Mouse (Mus musculus) thymus, adult 2 months (tissue): ENCODE measurements around the gene Olfr1280. TPM values are rescaled to one million over a fixed set of nuclear protein-coding genes. Genes with fewer than 3 reads are reported as not detected.
"Not testable (repeated sequence)": the region's sequence is repeated elsewhere in the genome, so short reads cannot be mapped to it uniquely, and the experiment has no call there.

Source experiments
- DNase-seq: peaks from one replicate; pipeline ENCODE4 v3.0.0; 2021
- H3K27ac ChIP-seq: fragments of 200-500 bp; 2 replicates; pipeline ENCODE4 v1.5.1; 2012; ENCODE audit warnings: low read length, control low read depth; ENCODE audit not compliant: control insufficient read depth, insufficient read depth
- H3K27me3 ChIP-seq: fragments of 200-500 bp; 2 replicates; pipeline ENCODE4 v1.6.1; 2012; ENCODE audit warnings: mild to moderate bottlenecking, low read length, moderate library complexity, mixed read lengths; ENCODE audit not compliant: control insufficient read depth, insufficient read depth
- H3K36me3 ChIP-seq: fragments of 200-500 bp; 2 replicates; pipeline ENCODE4 v1.6.1; 2012; ENCODE audit warnings: mild to moderate bottlenecking, low read length, moderate library complexity; ENCODE audit not compliant: control insufficient read depth, insufficient read depth
- H3K4me1 ChIP-seq: fragments of 200-500 bp; replicated peaks from 2 replicates; pipeline ENCODE4 v1.6.1; 2012; ENCODE audit warnings: low read length; ENCODE audit not compliant: control insufficient read depth, insufficient read depth
- H3K4me3 ChIP-seq: fragments of 200-500 bp; 2 replicates; pipeline ENCODE4 v1.5.1; 2012; ENCODE audit warnings: mild to moderate bottlenecking, low read length, control low read depth, moderate library complexity; ENCODE audit not compliant: control insufficient read depth, insufficient read depth
- CTCF ChIP-seq: fragments of 200-500 bp; IDR thresholded peaks from 2 replicates; pipeline ENCODE4 v1.5.1; 2012; ENCODE audit warnings: mild to moderate bottlenecking, control low read depth, low read length, moderate library complexity, borderline replicate concordance; ENCODE audit not compliant: control insufficient read depth, poor library complexity, insufficient read depth; ENCODE audit errors: extremely low read depth
- POLR2A ChIP-seq: fragments of 200-500 bp; IDR thresholded peaks from 2 replicates; pipeline ENCODE4 v1.6.1; 2012; ENCODE audit warnings: mild to moderate bottlenecking, low read length, control low read depth, moderate library complexity; ENCODE audit not compliant: control insufficient read depth, poor library complexity, insufficient read depth; ENCODE audit errors: extremely low read depth
- WGBS: fragments of 180-500 bp; shearing (Covaris S2); methylation state at CpG from one replicate; pipeline ENCODE4 v1.1.7; 2018; 5-methylcytosine and 5-hydroxymethylcytosine counted together
- polyA plus RNA-seq: library from polyadenylated mRNA; depleted of rRNA; stranded (reverse); fragments of >200 nt; gene quantifications from 2 replicates; pipeline ENCODE4 v1.2.3, GENCODE M21; 2012; rRNA removed

The Olfr1280 gene
- not detected in 2 replicates for polyA plus RNA-seq

GRCm38 (mm10) chr2:111313717-111314116, at the start of gene Olfr1280:
Olfr1280 (plus strand) TSS chr2:111314017.
- no peak for TF ChIP-seq POLR2A
- no peak within 1 kb of the TSS for H3K27ac ChIP-seq
- no peaks in the 10 kb centered on the region for H3K27me3 ChIP-seq
- H3K36me3 ChIP-seq = no peaks in the 10 kb centered on the region
- no peaks in the 10 kb centered on the region for H3K4me1 ChIP-seq
- H3K4me3 ChIP-seq = no peak within 1 kb of the TSS
- DNase-seq = no peak

DNA sequence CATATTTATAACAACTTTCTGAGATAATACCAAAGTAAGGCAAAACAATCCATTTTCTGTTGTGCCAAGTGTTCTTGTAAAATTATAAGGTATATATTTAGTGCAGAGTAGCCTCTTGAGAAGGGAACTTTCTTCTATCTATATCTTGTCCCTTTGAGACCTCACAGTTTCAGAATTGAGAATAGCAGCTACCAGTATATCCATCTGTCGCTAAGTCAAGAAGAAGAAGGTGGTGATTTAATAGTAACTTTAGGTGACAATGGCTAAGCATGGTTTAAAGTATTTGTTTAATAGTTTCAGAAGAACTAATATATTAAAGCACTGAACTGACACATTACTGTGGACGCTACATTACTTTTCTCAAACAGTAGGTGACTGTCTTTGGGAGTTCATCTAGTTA, 39.8 kb upstream of the Olfr1280 start, which contains the start of gene Olfr1277:
Gene Olfr1277 (minus strand): TSS at position 101 of the 400 bp plus-strand sequence.
- WGBS = 88% methylated on average over 2 of the region's 2 CpGs
- H3K4me1 ChIP-seq = no peaks in the 10 kb centered on the region
- no peak for DNase-seq
- H3K27ac ChIP-seq = no peak within 1 kb of the TSS
- no peaks in the 10 kb centered on the region for H3K27me3 ChIP-seq
- H3K36me3 ChIP-seq = no peaks in the 10 kb centered on the region
- no peak within 1 kb of the TSS for H3K4me3 ChIP-seq
- no peak for TF ChIP-seq POLR2A
- no peak for TF ChIP-seq CTCF

- Histone ChIP-seq H3K36me3 (no peaks in the 10 kb centered on the region), H3K27me3 (no peaks in the 10 kb centered on the region), H3K4me1 (no peaks in the 10 kb centered on the region), H3K27ac (no peak within 1 kb of the TSS), H3K4me3 (no peak within 1 kb of the TSS)
- DNase-seq = no peak
- TF ChIP-seq POLR2A (no peak), CTCF (no peak)
Measured at GRCm38 (mm10) chr2:111289836-111290235, 24.0 kb upstream of the Olfr1280 start, which contains the start of gene Olfr1278. Olfr1278 (plus strand) TSS chr2:111290136.

DNA sequence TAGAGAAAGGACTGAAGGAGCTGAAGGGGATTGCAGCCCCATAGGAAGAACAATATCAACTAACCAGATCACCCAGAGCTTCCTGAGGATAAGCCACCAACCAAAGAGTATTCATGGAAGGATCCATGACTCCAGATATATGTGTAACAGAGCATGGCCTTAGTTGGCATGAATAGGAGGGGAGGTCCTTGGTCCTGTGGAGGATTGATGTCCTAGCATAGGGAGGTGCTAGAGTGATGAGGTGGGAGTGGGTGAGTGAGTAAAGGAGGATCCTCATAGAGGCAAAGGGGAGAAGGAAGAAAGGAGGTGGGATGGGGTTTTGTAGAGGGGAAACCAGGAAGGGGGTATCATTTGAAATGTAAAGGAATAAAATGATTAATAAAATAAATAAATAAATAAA, 15.3 kb upstream of the Olfr1280 start:
- Histone ChIP-seq H3K4me3 (no peak overlapping the region), H3K36me3 (no peaks in the 10 kb centered on the region), H3K4me1 (no peaks in the 10 kb centered on the region), H3K27ac (no peak overlapping the region), H3K27me3 (no peaks in the 10 kb centered on the region)
- no peak for TF ChIP-seq POLR2A
- no peak for TF ChIP-seq CTCF
- no peak for DNase-seq

GRCm38 (mm10) chr2:111300374-111300773, 13.4 kb upstream of the Olfr1280 start, which contains the start of gene Olfr1279:
Olfr1279 (plus strand) TSS chr2:111300635.
- TF ChIP-seq POLR2A = no peak
- no peak for TF ChIP-seq CTCF
- Histone ChIP-seq H3K4me1 (no peaks in the 10 kb centered on the region), H3K27me3 (no peaks in the 10 kb centered on the region), H3K4me3 (no peak within 1 kb of the TSS), H3K27ac (no peak within 1 kb of the TSS), H3K36me3 (no peaks in the 10 kb centered on the region)
- no peak for DNase-seq

DNA sequence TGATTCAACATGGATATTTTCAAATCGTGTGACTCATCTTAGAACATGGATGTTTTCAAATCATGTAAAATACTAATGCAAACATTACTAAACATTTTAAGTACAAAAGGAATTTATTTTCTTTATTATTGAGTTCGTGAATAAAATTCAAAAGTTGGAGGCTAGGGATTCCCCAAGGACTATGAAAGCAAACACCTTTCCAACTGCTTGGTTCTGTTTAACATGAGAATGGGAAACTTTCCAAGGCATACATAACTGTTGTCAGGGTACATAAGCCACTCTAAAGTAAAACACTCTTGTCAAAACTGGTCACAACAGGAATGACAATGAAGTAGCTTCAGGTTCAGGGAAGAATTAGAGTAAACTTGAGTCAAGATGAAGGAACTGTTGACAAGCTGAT, 12.4 kb downstream of the Olfr1280 start, which contains the start of gene Olfr1281:
Gene Olfr1281 (plus strand): TSS at position 301 of the 400 bp plus-strand sequence.
- Histone ChIP-seq H3K27ac (no peak within 1 kb of the TSS), H3K4me3 (no peak within 1 kb of the TSS), H3K27me3 (no peaks in the 10 kb centered on the region), H3K36me3 (no peaks in the 10 kb centered on the region), H3K4me1 (no peaks in the 10 kb centered on the region)
- 73% methylated on average over 2 of the region's 2 CpGs for WGBS
- TF ChIP-seq POLR2A (no peak), CTCF (no peak)
- no peak for DNase-seq

- not testable (repeated sequence) for H3K4me3 ChIP-seq, H3K36me3 ChIP-seq, H3K27me3 ChIP-seq, DNase-seq, H3K27ac ChIP-seq, H3K4me1 ChIP-seq
- 90% methylated on average over 5 of the region's 5 CpGs for WGBS
Measured at GRCm38 (mm10) chr2:111333721-111334120, 19.9 kb downstream of the Olfr1280 start.
